Mouse (Mus musculus) heart, embryonic 13.5 days (tissue): ENCODE measurements around the gene Tbx1. TPM values are rescaled to one million over a fixed set of nuclear protein-coding genes. Genes with fewer than 3 reads are reported as not detected.
"Not testable (repeated sequence)": the region's sequence is repeated elsewhere in the genome, so short reads cannot be mapped to it uniquely, and the experiment has no call there.

ENCODE experiments used
- ATAC-seq: fragments of 200-750 bp; cut with Nextera tagmentation; 2 replicates; pipeline ENCODE4 v1.8.0; 2017; ENCODE audit warnings: moderate TSS enrichment; ENCODE audit not compliant: insufficient number of reproducible peaks, low FRiP score, low TSS enrichment; ENCODE audit errors: extremely low read depth
- H3K27ac ChIP-seq: fragments of 300-500 bp; sonication (generic); replicated peaks from 2 replicates; pipeline ENCODE4 v1.5.1; 2015; ENCODE audit warnings: moderate library complexity, mild to moderate bottlenecking, inconsistent platforms
- H3K27me3 ChIP-seq: fragments of 300-500 bp; sonication (generic); replicated peaks from 2 replicates; pipeline ENCODE4 v1.6.1; 2015; ENCODE audit warnings: mild to moderate bottlenecking, inconsistent platforms
- H3K36me3 ChIP-seq: fragments of 300-500 bp; sonication (generic); 2 replicates; pipeline ENCODE4 v1.6.1; 2015; ENCODE audit warnings: mild to moderate bottlenecking, inconsistent platforms
- H3K4me1 ChIP-seq: fragments of 300-500 bp; sonication (generic); 2 replicates; pipeline ENCODE4 v1.6.1; 2015; ENCODE audit warnings: inconsistent platforms
- H3K4me2 ChIP-seq: fragments of 300-500 bp; sonication (generic); 2 replicates; pipeline ENCODE4 v1.6.1; 2015; ENCODE audit warnings: inconsistent platforms, mild to moderate bottlenecking, moderate library complexity
- H3K4me3 ChIP-seq: fragments of 300-500 bp; sonication (generic); 2 replicates; pipeline ENCODE4 v1.5.1; 2015; ENCODE audit warnings: moderate library complexity, mild to moderate bottlenecking, inconsistent platforms
- H3K9ac ChIP-seq: fragments of 300-500 bp; sonication (generic); 2 replicates; pipeline ENCODE4 v1.6.1; 2015; ENCODE audit warnings: inconsistent platforms, mild to moderate bottlenecking, moderate library complexity
- H3K9me3 ChIP-seq: fragments of 300-500 bp; sonication (generic); 2 replicates; pipeline ENCODE4 v1.6.1; 2016; ENCODE audit warnings: inconsistent platforms
- WGBS: fragments of 180-500 bp; shearing (Covaris S2); methylation state at CpG from one replicate; pipeline ENCODE4 v1.1.7; 2015; ENCODE audit warnings: mixed read lengths; 5-methylcytosine and 5-hydroxymethylcytosine counted together
- polyA plus RNA-seq: library from polyadenylated mRNA; unstranded; fragments of >200 nt; fragmentation: Nextera tagmentation; extraction: Ambion mirVana; gene quantifications from 2 replicates; pipeline ENCODE4 v1.2.1, GENCODE M21; 2015

The Tbx1 gene
- polyA plus RNA-seq, 1 experiment from 2014 or later = 1.1 TPM

- no peak overlapping the region for H3K4me2 ChIP-seq
- no peak overlapping the region for H3K27ac ChIP-seq
- no peak for ATAC-seq
- H3K4me3 ChIP-seq = no peak overlapping the region
- 50% methylated on average over 6 of the region's 6 CpGs for WGBS
- no peak overlapping the region for H3K9ac ChIP-seq
- H3K27me3 ChIP-seq = peaks cover 20% of the 10 kb centered on the region
- H3K36me3 ChIP-seq = no peaks in the 10 kb centered on the region
- no peaks in the 10 kb centered on the region for H3K9me3 ChIP-seq
- peaks cover 30% of the 10 kb centered on the region for H3K4me1 ChIP-seq
These were observed 51.2 kb downstream of the Tbx1 start for GRCm38 (mm10) chr16:18539281-18539680.

- H3K9ac ChIP-seq = no peak overlapping the region
- peaks cover 14% of the 10 kb centered on the region for H3K4me1 ChIP-seq
- H3K36me3 ChIP-seq = no peaks in the 10 kb centered on the region
- no peak overlapping the region for H3K4me3 ChIP-seq
- no peak for ATAC-seq
- no peak overlapping the region for H3K27ac ChIP-seq
- H3K9me3 ChIP-seq = no peaks in the 10 kb centered on the region
- H3K27me3 ChIP-seq = peaks cover 20% of the 10 kb centered on the region
- H3K4me2 ChIP-seq = no peak overlapping the region
- WGBS = 84% methylated on average over 3 of the region's 3 CpGs
These were observed 53.0 kb downstream of the Tbx1 start for GRCm38 (mm10) chr16:18537407-18537990.

GRCm38 (mm10) chr16:18533061-18533460 lies 57.4 kb downstream of the Tbx1 start:
- H3K4me3 ChIP-seq, H3K4me1 ChIP-seq, H3K9me3 ChIP-seq, H3K27me3 ChIP-seq, H3K9ac ChIP-seq, H3K4me2 ChIP-seq, H3K27ac ChIP-seq, H3K36me3 ChIP-seq: not testable (repeated sequence)
- 89% methylated on average over 7 of the region's 7 CpGs for WGBS
- peak; percentile 99 for ATAC-seq

Other genes with a start within 250 kb of the Tbx1 start
- gene Tango2, start 242.6 kb downstream of the Tbx1 start, polyA plus RNA-seq = 47.9 and 54.3 TPM in 2 replicates
- gene Arvcf, start 242.5 kb downstream of the Tbx1 start, polyA plus RNA-seq = 31.8 and 32.0 TPM in 2 replicates
- gene Txnrd2, start 164.3 kb downstream of the Tbx1 start, polyA plus RNA-seq = 34.5 and 37.4 TPM in 2 replicates
- gene Comt, start 163.8 kb downstream of the Tbx1 start, polyA plus RNA-seq = 101 and 108 TPM in 2 replicates
- gene Gnb1l, start 92.0 kb downstream of the Tbx1 start, polyA plus RNA-seq = 8.7 and 9.1 TPM in 2 replicates
- gene Rtl10, start 91.8 kb downstream of the Tbx1 start, polyA plus RNA-seq = 1.5 and 1.7 TPM in 2 replicates
- gene Gp1bb, start 31.7 kb upstream of the Tbx1 start, polyA plus RNA-seq = 4.4 and 6.1 TPM in 2 replicates
- 1.4 and 1.8 TPM in 2 replicates for gene Gm49601, start 35.8 kb upstream of the Tbx1 start, polyA plus RNA-seq
- gene Sept5, start 39.3 kb upstream of the Tbx1 start, polyA plus RNA-seq = 8.8 TPM in 2 replicates
- 17.2 and 18.0 TPM in 2 replicates for gene Cldn5, start 186.2 kb upstream of the Tbx1 start, polyA plus RNA-seq
- gene Ufd1, start 221.1 kb upstream of the Tbx1 start, polyA plus RNA-seq = 64.8 and 68.0 TPM in 2 replicates
- gene Cdc45, start 221.3 kb upstream of the Tbx1 start, polyA plus RNA-seq = 34.4 and 36.1 TPM in 2 replicates
- gene 2510002D24Rik, start 245.9 kb upstream of the Tbx1 start, polyA plus RNA-seq = 33.3 and 43.3 TPM in 2 replicates
- not detected in 2 replicates for gene Gm28539, start 245.9 kb upstream of the Tbx1 start, polyA plus RNA-seq